ENCODE assay signal across 11 mouse cellular contexts in genomic region chr8:73512613-73513012, GRCm38 (mm10).
A peak's percentile ranks its signal among the peaks of the same experiment; 100 is the strongest.
DNase-seq lines count a peak whose midpoint lies in the region; ATAC-seq lines count a peak whose summit lies in the region.
"Had no signal": no experiment of that assay in that cellular context is flagged by ENCODE, and none has a peak within 500 bp of the region (broad histone marks: within the 10 kb centered on the region; RNA-seq: fewer than 3 reads in every experiment).

No protein-coding gene starts in this region.

- H3K9me3 ChIP-seq in forebrain, embryonic 13.5 days (replicated peaks), result no peaks in the 10 kb centered on the region
- H3K9me3 ChIP-seq in neural tube, embryonic 14.5 days (ENCODE audit: control insufficient read depth, low read length), result no peaks in the 10 kb centered on the region
- no peaks in the 10 kb centered on the region for H3K9me3 ChIP-seq in intestine, embryonic 15.5 days

- no peaks in the 10 kb centered on the region for H3K27me3 ChIP-seq in forebrain, embryonic 13.5 days
- no peaks in the 10 kb centered on the region for H3K27me3 ChIP-seq in neural tube, embryonic 14.5 days (ENCODE audit: control insufficient read depth, insufficient read depth, low read length)
- H3K27me3 ChIP-seq in intestine, embryonic 15.5 days (replicated peaks), result no peaks in the 10 kb centered on the region

- no peak overlapping the region for H3K27ac ChIP-seq in forebrain, embryonic 13.5 days
- H3K27ac ChIP-seq in neural tube, embryonic 14.5 days (ENCODE audit: low read depth, low read length), result no peak overlapping the region
- H3K27ac ChIP-seq in intestine, embryonic 15.5 days, result no peak overlapping the region

- peak; percentile 93 for ATAC-seq in forebrain, embryonic 13.5 days
- ATAC-seq in neural tube, embryonic 14.5 days (ENCODE audit: low read depth), result peak; percentile 78
- ATAC-seq in intestine, embryonic 15.5 days, result no peak
- ATAC-seq: intestine, postnatal 0 days had no signal

- no peak overlapping the region for H3K9ac ChIP-seq in forebrain, embryonic 13.5 days
- no peak overlapping the region for H3K9ac ChIP-seq in neural tube, embryonic 14.5 days (replicated peaks; ENCODE audit: low read depth, low read length)
- no peak overlapping the region for H3K9ac ChIP-seq in intestine, embryonic 15.5 days
- H3K9ac ChIP-seq: lung, embryonic 14.5 days had no signal

- peak; percentile 14 for DNase-seq in layer of hippocampus, adult 11-12 months (ENCODE audit: low spot score)
- DNase-seq in layer of hippocampus, postnatal 25 days (ENCODE audit: extremely low spot score in 1 of 2, low spot score in 1 of 2), result no peak
- peak; percentile 5 to 13 for DNase-seq in layer of hippocampus, adult 8-10 months (ENCODE audit: low spot score in 2 of 2)
- no peak for DNase-seq in urinary bladder, postnatal 10 days (ENCODE audit: low spot score)
- no peak for DNase-seq in gastrocnemius, postnatal 36 days
- DNase-seq: adrenal gland, adult 8-10 months; lung, embryonic 14.5 days had no signal

- intact Hi-C loops in gastrocnemius, postnatal 36 days (cut with DNase I), result no loop called here

- no peak overlapping the region; the same call in 1 of the 2 replicates for H3K4me2 ChIP-seq in forebrain, embryonic 13.5 days
- H3K4me2 ChIP-seq in neural tube, embryonic 14.5 days (ENCODE audit: low read depth, low read length), result no peak overlapping the region
- H3K4me2 ChIP-seq in intestine, embryonic 15.5 days (replicated peaks), result no peak overlapping the region
- H3K4me2 ChIP-seq: lung, embryonic 14.5 days had no signal

- H3K4me1 ChIP-seq in forebrain, embryonic 13.5 days, result peaks cover 4% of the 10 kb centered on the region; the same call in 1 of the 2 replicates
- H3K4me1 ChIP-seq in neural tube, embryonic 14.5 days (ENCODE audit: control insufficient read depth, insufficient read depth, low read length), result no peaks in the 10 kb centered on the region
- H3K4me1 ChIP-seq in intestine, embryonic 15.5 days (replicated peaks), result no peaks in the 10 kb centered on the region

- WGBS in forebrain, embryonic 13.5 days, result 26% methylated on average over 3 of the region's 3 CpGs
- WGBS in neural tube, embryonic 14.5 days, result 44% methylated on average over 3 of the region's 3 CpGs
- WGBS in intestine, embryonic 15.5 days, result 50% methylated on average over 3 of the region's 3 CpGs

- no peak overlapping the region for H3K4me3 ChIP-seq in forebrain, embryonic 13.5 days
- H3K4me3 ChIP-seq in neural tube, embryonic 14.5 days (ENCODE audit: low read depth, low read length), result no peak overlapping the region
- H3K4me3 ChIP-seq in intestine, embryonic 15.5 days (replicated peaks), result no peak overlapping the region

- H3K36me3 ChIP-seq in forebrain, embryonic 13.5 days (ENCODE audit: poor library complexity, severe bottlenecking), result no peaks in the 10 kb centered on the region
- H3K36me3 ChIP-seq in neural tube, embryonic 14.5 days (ENCODE audit: control insufficient read depth, insufficient read depth, low read length), result no peaks in the 10 kb centered on the region
- H3K36me3 ChIP-seq in intestine, embryonic 15.5 days, result no peaks in the 10 kb centered on the region

Comparison
In these comparisons a context has a peak if more than half of its experiments do, and no peak if none do; other contexts are left out.
1. DNase-seq: peak in layer of hippocampus, adult 11-12 months (single experiment) and layer of hippocampus, adult 8-10 months (2 of 2); none in layer of hippocampus, postnatal 25 days (0 of 2), urinary bladder, postnatal 10 days (single experiment) and gastrocnemius, postnatal 36 days (0 of 2).